Mouse (Mus musculus) brain, embryonic 14.5 days (tissue): ENCODE measurements around the gene Ppp3ca.

ENCODE experiments used
- CTCF ChIP-seq: fragments of 200-500 bp; IDR thresholded peaks from 2 replicates; pipeline ENCODE4 v1.5.1; 2012; ENCODE audit warnings: inconsistent platforms, mild to moderate bottlenecking, moderate library complexity, borderline replicate concordance; ENCODE audit not compliant: insufficient read depth, insufficient read length; ENCODE audit errors: extremely low read depth
- POLR2A ChIP-seq: fragments of 200-500 bp; IDR thresholded peaks from 2 replicates; pipeline ENCODE4 v1.6.1; 2012; ENCODE audit warnings: mild to moderate bottlenecking, inconsistent platforms, borderline replicate concordance; ENCODE audit not compliant: poor library complexity, insufficient read depth, insufficient read length, severe bottlenecking; ENCODE audit errors: extremely low read depth

DNA sequence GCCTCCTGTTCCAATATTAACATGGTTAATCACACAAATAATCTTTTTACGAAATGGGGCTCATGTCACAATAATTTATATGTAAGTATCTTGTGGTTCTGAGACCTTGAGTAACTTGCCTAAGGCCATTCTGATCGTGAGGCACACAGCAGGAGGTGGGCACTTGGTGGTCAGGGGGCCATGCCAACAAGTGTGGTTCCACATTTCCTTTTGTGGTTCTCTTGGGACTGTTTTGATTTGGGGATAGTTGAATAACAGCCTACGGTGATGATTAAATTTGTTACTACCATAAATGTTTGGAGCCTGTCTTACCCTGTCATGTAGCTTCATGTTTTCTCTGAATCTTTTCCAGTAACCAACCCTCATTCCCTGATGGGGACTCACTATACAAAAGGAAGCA is 196.6 kb downstream of the Ppp3ca start:
- TF ChIP-seq POLR2A = no peak
- TF ChIP-seq CTCF = no peak
